Mouse (Mus musculus): Measurements from ENCODE around the gene Atp6v0a4.

DNA sequence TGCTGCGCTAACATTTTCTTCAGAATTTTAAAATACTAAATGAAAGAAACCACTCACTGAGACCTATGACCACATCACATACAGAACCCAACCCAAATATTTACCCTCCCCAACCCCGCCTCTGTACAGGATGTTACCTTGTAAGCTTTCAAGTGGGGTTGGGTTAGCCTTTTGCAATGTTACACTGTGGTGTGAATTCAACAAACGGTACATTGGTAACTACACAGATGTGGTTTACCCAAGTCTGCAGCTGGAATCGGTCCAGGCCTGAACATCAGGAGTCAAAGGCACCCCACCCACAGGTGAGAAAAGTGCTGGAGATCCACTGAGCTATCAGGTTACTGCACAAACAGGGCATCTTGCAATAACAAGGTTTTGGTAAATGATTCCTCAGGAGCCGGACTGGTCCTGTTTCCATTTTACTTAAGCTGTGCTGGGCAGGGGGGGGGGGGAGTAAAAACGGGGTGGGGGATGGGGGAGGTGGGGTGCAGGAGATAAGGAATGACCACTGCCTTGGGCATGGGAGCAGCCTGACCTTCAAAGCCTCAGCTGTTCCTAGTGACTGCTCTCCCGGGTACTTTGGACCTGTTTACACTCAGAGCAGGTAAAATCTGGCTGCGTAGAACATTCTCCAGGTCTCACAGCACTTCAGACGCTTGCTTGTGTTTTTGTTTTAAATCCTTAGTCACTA, 3.6 kb downstream of the Atp6v0a4 start:
- TF ChIP-seq CTCF (IDR thresholded peaks at IDR 0.05; ENCODE audit: insufficient read depth, low read depth, low read length): no peak
- TF ChIP-seq POLR2A (IDR thresholded peaks at IDR 0.05; ENCODE audit: insufficient read depth, low read depth, low read length): no peak
